Mouse (Mus musculus) heart, embryonic 15.5 days (tissue): ENCODE measurements around the gene Tmem206. TPM values are rescaled to one million over a fixed set of nuclear protein-coding genes. Genes with fewer than 3 reads are reported as not detected.
A peak's percentile ranks its signal among the peaks of the same experiment; 100 is the strongest.

ENCODE experiments used
- ATAC-seq: fragments of 200-750 bp; cut with Nextera tagmentation; replicated peaks from 2 replicates; pipeline ENCODE4 v1.8.0; 2017; ENCODE audit warnings: low read depth, moderate TSS enrichment; ENCODE audit not compliant: insufficient number of reproducible peaks, insufficient read depth, low FRiP score
- H3K27ac ChIP-seq: fragments of 300-500 bp; sonication (generic); 2 replicates; pipeline ENCODE4 v1.5.1; 2015; ENCODE audit warnings: mild to moderate bottlenecking, inconsistent platforms
- H3K27me3 ChIP-seq: fragments of 300-500 bp; sonication (generic); 2 replicates; pipeline ENCODE4 v1.6.1; 2015; ENCODE audit warnings: inconsistent platforms
- H3K36me3 ChIP-seq: fragments of 300-500 bp; sonication (generic); 2 replicates; pipeline ENCODE4 v1.6.1; 2015; ENCODE audit warnings: mild to moderate bottlenecking, inconsistent platforms
- H3K4me1 ChIP-seq: fragments of 300-500 bp; sonication (generic); replicated peaks from 2 replicates; pipeline ENCODE4 v1.6.1; 2015; ENCODE audit warnings: inconsistent platforms
- H3K4me2 ChIP-seq: fragments of 300-500 bp; sonication (generic); 2 replicates; pipeline ENCODE4 v1.6.1; 2015; ENCODE audit warnings: inconsistent platforms, mild to moderate bottlenecking, moderate library complexity
- H3K4me3 ChIP-seq: fragments of 300-500 bp; sonication (generic); 2 replicates; pipeline ENCODE4 v1.5.1; 2015; ENCODE audit warnings: mild to moderate bottlenecking, inconsistent platforms
- H3K9ac ChIP-seq: fragments of 300-500 bp; sonication (generic); 2 replicates; pipeline ENCODE4 v1.6.1; 2015; ENCODE audit warnings: mild to moderate bottlenecking, inconsistent platforms
- H3K9me3 ChIP-seq: fragments of 300-500 bp; sonication (generic); replicated peaks from 2 replicates; pipeline ENCODE4 v1.6.1; 2016; ENCODE audit warnings: inconsistent platforms
- WGBS: fragments of 180-500 bp; shearing (Covaris S2); methylation state at CpG from one replicate; pipeline ENCODE4 v1.1.7; 2015; ENCODE audit warnings: mixed read lengths; 5-methylcytosine and 5-hydroxymethylcytosine counted together
- polyA plus RNA-seq: library from polyadenylated mRNA; unstranded; fragments of >200 nt; fragmentation: Nextera tagmentation; extraction: Ambion mirVana; gene quantifications from 2 replicates; pipeline ENCODE4 v1.2.1, GENCODE M21; 2015

Tmem206 gene
- polyA plus RNA-seq, 1 experiment from 2014 or later = 14.3 TPM

GRCm38 (mm10) chr1:191311296-191311898 is 14.3 kb upstream of the Tmem206 start:
- Histone ChIP-seq H3K9ac (no peak overlapping the region), H3K9me3 (no peaks in the 10 kb centered on the region), H3K4me1 (peaks cover 9% of the 10 kb centered on the region), H3K4me2 (no peak overlapping the region), H3K4me3 (no peak overlapping the region), H3K27me3 (no peaks in the 10 kb centered on the region), H3K36me3 (peaks cover 10% of the 10 kb centered on the region), H3K27ac (no peak overlapping the region)
- WGBS = 63% methylated on average over 4 of the region's 4 CpGs
- no peak for ATAC-seq

GRCm38 (mm10) chr1:191312513-191312941 is 13.2 kb upstream of the Tmem206 start:
- Histone ChIP-seq H3K36me3 (peaks cover 10% of the 10 kb centered on the region), H3K4me3 (peak overlapping the region; percentile 77), H3K27ac (peak overlapping the region; percentile 89), H3K4me2 (peak overlapping the region; percentile 66), H3K4me1 (peaks cover 14% of the 10 kb centered on the region), H3K9ac (peak overlapping the region; percentile 70), H3K9me3 (no peaks in the 10 kb centered on the region), H3K27me3 (no peaks in the 10 kb centered on the region)
- 0% methylated on average over 14 of the region's 14 CpGs for WGBS
- ATAC-seq = peak; percentile 94

- Histone ChIP-seq H3K9ac (peak overlapping the region; percentile 70), H3K27me3 (no peaks in the 10 kb centered on the region), H3K4me1 (peaks cover 14% of the 10 kb centered on the region), H3K9me3 (no peaks in the 10 kb centered on the region), H3K4me3 (peak overlapping the region; percentile 77), H3K4me2 (peak overlapping the region; percentile 66), H3K36me3 (peaks cover 5% of the 10 kb centered on the region), H3K27ac (peak overlapping the region; percentile 89)
- WGBS = 54% methylated on average over 6 of the region's 6 CpGs
- ATAC-seq = no peak
Observed at GRCm38 (mm10) chr1:191313158-191313557, 12.6 kb upstream of the Tmem206 start.

GRCm38 (mm10) chr1:191313926-191314325 is 11.8 kb upstream of the Tmem206 start:
- H3K9ac ChIP-seq = no peak overlapping the region
- ATAC-seq = no peak
- H3K36me3 ChIP-seq = 0 out of 2 replicates have a peak, but pooled peaks cover 3% of the 10 kb centered on the region
- H3K4me3 ChIP-seq = no peak overlapping the region
- no peaks in the 10 kb centered on the region for H3K27me3 ChIP-seq
- H3K27ac ChIP-seq = no peak overlapping the region
- H3K4me1 ChIP-seq = peaks cover 16% of the 10 kb centered on the region
- no peak overlapping the region for H3K4me2 ChIP-seq
- H3K9me3 ChIP-seq = no peaks in the 10 kb centered on the region
- 57% methylated on average over 4 of the region's 4 CpGs for WGBS

- no peaks in the 10 kb centered on the region for H3K36me3 ChIP-seq
- H3K27ac ChIP-seq = no peak overlapping the region
- ATAC-seq = no peak
- H3K9me3 ChIP-seq = no peaks in the 10 kb centered on the region
- 88% methylated on average over 8 of the region's 8 CpGs for WGBS
- H3K9ac ChIP-seq = no peak overlapping the region
- H3K4me1 ChIP-seq = peaks cover 17% of the 10 kb centered on the region
- H3K4me3 ChIP-seq = peak overlapping the region; percentile 78; the same call in 1 of the 2 replicates
- H3K4me2 ChIP-seq = peak overlapping the region; percentile 77
- no peaks in the 10 kb centered on the region for H3K27me3 ChIP-seq
Observed at GRCm38 (mm10) chr1:191316818-191317217, 8.9 kb upstream of the Tmem206 start.

- under 1% methylated on average over 54 of the region's 54 CpGs for WGBS
- Histone ChIP-seq H3K27me3 (no peaks in the 10 kb centered on the region), H3K9me3 (no peaks in the 10 kb centered on the region), H3K27ac (peak within 1 kb of the TSS; percentile 85), H3K4me2 (peak within 1 kb of the TSS; percentile 77), H3K4me1 (peaks cover 14% of the 10 kb centered on the region), H3K4me3 (peak within 1 kb of the TSS; percentile 78), H3K36me3 (no peaks in the 10 kb centered on the region), H3K9ac (peak within 1 kb of the TSS; percentile 90)
- ATAC-seq = peak; percentile 85
Observed at GRCm38 (mm10) chr1:191317591-191318196, 8.0 kb upstream of the Tmem206 start, which contains the start of gene Nenf. Gene Nenf, minus strand, starts transcription at chr1:191318194.

- H3K4me1 ChIP-seq = peaks cover 8% of the 10 kb centered on the region
- H3K27me3 ChIP-seq = no peaks in the 10 kb centered on the region
- H3K27ac ChIP-seq = peak overlapping the region; percentile 64
- H3K36me3 ChIP-seq = no peaks in the 10 kb centered on the region
- 26% methylated on average over 5 of the region's 5 CpGs for WGBS
- H3K9me3 ChIP-seq = no peaks in the 10 kb centered on the region
- ATAC-seq = no peak
- no peak overlapping the region for H3K9ac ChIP-seq
- no peak overlapping the region for H3K4me3 ChIP-seq
- no peak overlapping the region for H3K4me2 ChIP-seq
Observed at GRCm38 (mm10) chr1:191318686-191319085, 7.0 kb upstream of the Tmem206 start.

GRCm38 (mm10) chr1:191323381-191323780 is 2.3 kb upstream of the Tmem206 start:
- Histone ChIP-seq H3K4me3 (no peak overlapping the region), H3K4me1 (peaks cover 27% of the 10 kb centered on the region), H3K36me3 (no peaks in the 10 kb centered on the region), H3K4me2 (no peak overlapping the region), H3K9ac (no peak overlapping the region), H3K9me3 (no peaks in the 10 kb centered on the region), H3K27ac (no peak overlapping the region), H3K27me3 (no peaks in the 10 kb centered on the region)
- WGBS = 83% methylated on average over 3 of the region's 3 CpGs
- no peak for ATAC-seq

GRCm38 (mm10) chr1:191324733-191325590 is 750 bp upstream of the Tmem206 start:
- no peaks in the 10 kb centered on the region for H3K36me3 ChIP-seq
- H3K9me3 ChIP-seq = no peaks in the 10 kb centered on the region
- WGBS = 74% methylated on average over 7 of the region's 7 CpGs
- no peaks in the 10 kb centered on the region for H3K27me3 ChIP-seq
- H3K4me2 ChIP-seq = peak overlapping the region; percentile 95
- no peak overlapping the region for H3K9ac ChIP-seq
- H3K27ac ChIP-seq = no peak overlapping the region
- no peak for ATAC-seq
- H3K4me1 ChIP-seq = peaks cover 26% of the 10 kb centered on the region
- H3K4me3 ChIP-seq = no peak overlapping the region

- no peaks in the 10 kb centered on the region for H3K9me3 ChIP-seq
- H3K4me1 ChIP-seq = peaks cover 26% of the 10 kb centered on the region
- H3K27me3 ChIP-seq = no peaks in the 10 kb centered on the region
- no peaks in the 10 kb centered on the region for H3K36me3 ChIP-seq
- H3K9ac ChIP-seq = peak overlapping the region; percentile 78
- H3K27ac ChIP-seq = peak overlapping the region; percentile 65
- H3K4me2 ChIP-seq = peak overlapping the region; percentile 95
- peak; percentile 71 for ATAC-seq
- H3K4me3 ChIP-seq = peak overlapping the region; percentile 70
- WGBS = 1% methylated on average over 31 of the region's 35 CpGs
Observed at GRCm38 (mm10) chr1:191326233-191326882, 646 bp downstream of the Tmem206 start.

- 79% methylated on average over 8 of the region's 8 CpGs for WGBS
- ATAC-seq = no peak
- Histone ChIP-seq H3K9me3 (no peaks in the 10 kb centered on the region), H3K27ac (no peak overlapping the region), H3K4me1 (peaks cover 26% of the 10 kb centered on the region), H3K9ac (no peak overlapping the region), H3K4me2 (peak overlapping the region; percentile 95), H3K27me3 (no peaks in the 10 kb centered on the region), H3K4me3 (0 out of 2 replicates have a peak overlapping the region, but pooled peaks have one; percentile 70), H3K36me3 (no peaks in the 10 kb centered on the region)
Observed at GRCm38 (mm10) chr1:191327258-191327657, 1.5 kb downstream of the Tmem206 start.
